9 mouse cellular contexts compared by ENCODE assay signal in genomic region chr3:98180805-98181204, GRCm38 (mm10). TPM values are rescaled to one million over a fixed set of nuclear protein-coding genes. Genes with fewer than 3 reads are reported as not detected.
A peak's percentile ranks its signal among the peaks of the same experiment; 100 is the strongest.
DNase-seq lines count a peak whose midpoint lies in the region; ATAC-seq and TF ChIP-seq lines count a peak whose summit lies in the region.
"Had no signal": no experiment of that assay in that cellular context is flagged by ENCODE, and none has a peak within 500 bp of the region (broad histone marks: within the 10 kb centered on the region; RNA-seq: fewer than 3 reads in every experiment).

No protein-coding gene starts in this region.

- WGBS in forebrain, embryonic 11.5 days: 24% methylated on average over 7 of the region's 7 CpGs
- WGBS in midbrain, postnatal 0 days: 30% methylated on average over 7 of the region's 7 CpGs

- CTCF ChIA-PET in Patski (lab: Charles Lee): interaction anchor here (0.7 to 6.8 kb wide), 7 partner anchors 21 to 255 kb away, joined by 3 to 75 read pairs (median 3); partner anchors contain the start of gene Reg4

- POLR2A ChIA-PET in Patski (lab: Charles Lee): interaction anchor here (1.2 kb wide), 1 partner anchor 45 kb away, joined by 3 read pairs; no protein-coding TSS in a partner anchor

- intact Hi-C loops in left cerebral cortex, postnatal 14 days (cut with DNase I): loop anchor here (2.0 kb wide), 1 partner anchor 44 kb away; no protein-coding TSS in a partner anchor

- no peaks in the 10 kb centered on the region for H3K36me3 ChIP-seq in forebrain, embryonic 11.5 days (ENCODE audit: control insufficient read depth, insufficient read depth, low read length)
- H3K36me3 ChIP-seq in midbrain, postnatal 0 days (ENCODE audit: insufficient read depth, low read length): no peaks in the 10 kb centered on the region

- DNase-seq in cerebellum, postnatal 10 days: peak; percentile 80
- no peak for DNase-seq in Patski (ENCODE audit: low read depth, low spot score)
- DNase-seq in forebrain, embryonic 11.5 days (ENCODE audit: low spot score): peak; percentile 70
- DNase-seq in kidney, adult 11 months: peak; percentile 29
- peak; percentile 31 to 52 for DNase-seq in left cerebral cortex, postnatal 14 days (ENCODE audit: low spot score in 2 of 2)
- peak; percentile 72 for DNase-seq in midbrain, postnatal 0 days (ENCODE audit: low spot score)
- peak; percentile 23 for DNase-seq in urinary bladder, postnatal 10 days (ENCODE audit: low spot score)

- no peak overlapping the region for H3K9ac ChIP-seq in forebrain, embryonic 11.5 days (ENCODE audit: low read length)
- no peak overlapping the region for H3K9ac ChIP-seq in midbrain, postnatal 0 days (replicated peaks; ENCODE audit: low read length, poor library complexity, severe bottlenecking)

- TF ChIP-seq CTCF in Patski (IDR thresholded peaks at IDR 0.05): peak; percentile 96
- peak; percentile 70 for TF ChIP-seq CTCF in midbrain, postnatal 0 days (IDR thresholded peaks at IDR 0.05)

- no peaks in the 10 kb centered on the region for H3K27me3 ChIP-seq in Patski
- no peaks in the 10 kb centered on the region for H3K27me3 ChIP-seq in forebrain, embryonic 11.5 days (ENCODE audit: control insufficient read depth, insufficient read depth, low read length)
- no peaks in the 10 kb centered on the region for H3K27me3 ChIP-seq in midbrain, postnatal 0 days (ENCODE audit: insufficient read depth, low read length)

- no peaks in the 10 kb centered on the region for H3K9me3 ChIP-seq in forebrain, embryonic 11.5 days (ENCODE audit: control insufficient read depth, low read length)
- H3K9me3 ChIP-seq in midbrain, postnatal 0 days (ENCODE audit: low read length): 0 out of 2 replicates have a peak, but pooled peaks cover 3% of the 10 kb centered on the region

- H3K27ac ChIP-seq in forebrain, embryonic 11.5 days (ENCODE audit: low read depth, low read length): no peak overlapping the region
- no peak overlapping the region for H3K27ac ChIP-seq in midbrain, postnatal 0 days (ENCODE audit: low read depth, low read length)

- no peak for ATAC-seq in cerebellum, adult (ENCODE audit: insufficient number of reproducible peaks, low FRiP score, low TSS enrichment)
- peak; percentile 79 for ATAC-seq in Patski
- peak; percentile 15; the same call in 1 of the 2 replicates for ATAC-seq in forebrain, embryonic 11.5 days (replicated peaks; ENCODE audit: low FRiP score)
- ATAC-seq in midbrain, postnatal 0 days (ENCODE audit: low FRiP score): no peak; the same call in 1 of the 2 replicates

- no peak overlapping the region for H3K4me2 ChIP-seq in forebrain, embryonic 11.5 days (ENCODE audit: low read depth, low read length, severe bottlenecking)
- no peak overlapping the region for H3K4me2 ChIP-seq in midbrain, postnatal 0 days (ENCODE audit: low read depth, low read length, poor library complexity, severe bottlenecking)

- no peak overlapping the region for H3K4me3 ChIP-seq in forebrain, embryonic 11.5 days (ENCODE audit: low read depth, low read length)
- no peak overlapping the region for H3K4me3 ChIP-seq in midbrain, postnatal 0 days (ENCODE audit: low read depth, low read length)

- in situ Hi-C loops in Patski (cut with MboI; ENCODE audit: low pct_unique_long_range_greater_than_20kb): no loop called here

- H3K4me1 ChIP-seq in forebrain, embryonic 11.5 days (replicated peaks; ENCODE audit: control insufficient read depth, insufficient read depth, low read length): no peaks in the 10 kb centered on the region
- no peaks in the 10 kb centered on the region for H3K4me1 ChIP-seq in midbrain, postnatal 0 days (ENCODE audit: insufficient read depth, low read length)

RNA-seq across cellular contexts. Expression of gene Adam30, which starts 20.4 kb away (rescaled TPM):
- 0.01 TPM for polyA plus RNA-seq in Patski (2021)
- polyA plus RNA-seq in forebrain, embryonic 11.5 days (2014; fragmentation: Nextera tagmentation; extraction: Ambion mirVana): not detected in 2 replicates
- total RNA-seq in left cerebral cortex, postnatal 14 days (2021): not detected
- not detected in 2 replicates for total RNA-seq in midbrain, postnatal 0 days (2014; rRNA removed)
- not detected in 2 replicates for polyA plus RNA-seq in midbrain, postnatal 0 days (2015; fragmentation: Nextera tagmentation; extraction: Ambion mirVana)
- polyA plus RNA-seq: stomach, embryonic 14.5 days had no signal

RNA-seq across cellular contexts. Expression of gene Reg4, which starts 41.2 kb away (rescaled TPM):
- polyA plus RNA-seq in Patski (2021): not detected
- not detected in 2 replicates for polyA plus RNA-seq in forebrain, embryonic 11.5 days (2014; fragmentation: Nextera tagmentation; extraction: Ambion mirVana)
- total RNA-seq in left cerebral cortex, postnatal 14 days (2021): not detected
- total RNA-seq in midbrain, postnatal 0 days (2014; rRNA removed): not detected in 2 replicates
- polyA plus RNA-seq in midbrain, postnatal 0 days (2015; fragmentation: Nextera tagmentation; extraction: Ambion mirVana): not detected in 2 replicates
- polyA plus RNA-seq: stomach, embryonic 14.5 days had no signal

Comparison
In these comparisons a context has a peak if more than half of its experiments do, and no peak if none do; other contexts are left out.
1. ATAC-seq: peak in Patski (single experiment) and forebrain, embryonic 11.5 days (single experiment); none in cerebellum, adult (single experiment) and midbrain, postnatal 0 days (single experiment).